Mouse (Mus musculus): ENCODE measurements around the gene Spata2.

Spata2 gene

GRCm38 (mm10) chr2:167479501-167479900 is 13.2 kb downstream of the Spata2 start:
- no peak for DNase-seq

DNA sequence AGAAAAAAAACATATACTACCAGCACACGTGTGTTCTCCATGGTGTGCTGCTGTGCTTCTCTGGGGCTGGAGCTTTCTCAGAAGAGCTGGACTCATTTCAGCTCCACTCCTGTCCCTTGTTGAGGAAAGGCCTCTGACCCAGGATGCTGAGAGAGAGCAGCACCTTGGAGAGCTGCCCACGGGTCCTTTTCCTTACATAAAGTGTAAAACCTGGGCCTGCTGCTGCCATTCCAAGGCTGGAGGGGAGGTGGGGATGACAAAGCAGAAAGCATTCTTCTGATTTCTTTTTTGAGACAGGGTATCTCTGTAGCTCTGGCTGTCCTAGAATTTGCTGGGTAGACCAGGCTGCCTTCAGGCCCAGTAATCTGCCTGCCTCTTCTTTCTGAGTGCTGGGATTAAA is 14.6 kb downstream of the Spata2 start:
- no peak for DNase-seq

DNA sequence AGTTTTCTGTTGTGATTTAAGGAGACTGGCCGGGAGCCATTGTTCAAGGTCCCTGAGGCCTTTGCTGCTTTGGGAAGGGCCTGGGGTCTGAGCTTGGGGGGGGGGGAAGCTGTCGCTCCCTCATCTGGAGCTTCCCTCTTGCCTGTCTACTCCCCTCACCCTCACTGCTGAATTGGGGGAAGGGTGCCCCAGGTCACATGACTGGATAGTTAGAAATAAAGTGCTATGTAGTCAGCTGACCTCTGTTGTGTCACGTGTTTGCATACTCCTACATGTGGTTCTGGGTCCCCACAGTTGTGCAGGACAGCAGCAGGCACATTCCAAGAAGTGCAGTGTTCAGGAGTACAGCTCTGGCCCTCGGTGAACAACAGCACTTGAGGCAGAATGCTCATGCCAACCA is 15.9 kb downstream of the Spata2 start:
- no peak for DNase-seq

DNA sequence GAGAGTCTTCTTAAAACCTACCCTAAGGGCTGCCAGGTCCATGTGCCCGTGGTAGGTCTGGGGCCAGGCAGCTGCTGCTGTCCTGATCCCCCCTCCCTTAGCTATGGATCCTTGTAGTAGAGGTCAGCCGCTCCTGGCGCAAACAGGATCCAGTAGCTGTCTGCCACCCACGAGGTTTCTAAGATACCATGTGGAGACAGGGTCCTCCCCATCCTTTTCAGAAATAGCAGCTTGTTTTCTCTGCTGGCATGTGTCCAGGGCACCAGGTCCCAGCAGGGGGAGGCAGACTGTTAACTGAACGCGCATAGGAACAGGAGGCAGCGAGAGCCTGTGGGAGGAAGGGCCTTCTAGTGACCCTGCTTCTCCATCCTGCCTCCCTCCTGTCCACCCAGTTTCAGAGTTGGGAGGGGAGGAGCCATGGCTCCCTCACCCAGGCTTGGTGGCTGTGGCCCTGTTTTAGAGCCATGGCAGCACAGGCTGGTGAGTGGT is 16.4 kb downstream of the Spata2 start:
- DNase-seq: no peak

DNA sequence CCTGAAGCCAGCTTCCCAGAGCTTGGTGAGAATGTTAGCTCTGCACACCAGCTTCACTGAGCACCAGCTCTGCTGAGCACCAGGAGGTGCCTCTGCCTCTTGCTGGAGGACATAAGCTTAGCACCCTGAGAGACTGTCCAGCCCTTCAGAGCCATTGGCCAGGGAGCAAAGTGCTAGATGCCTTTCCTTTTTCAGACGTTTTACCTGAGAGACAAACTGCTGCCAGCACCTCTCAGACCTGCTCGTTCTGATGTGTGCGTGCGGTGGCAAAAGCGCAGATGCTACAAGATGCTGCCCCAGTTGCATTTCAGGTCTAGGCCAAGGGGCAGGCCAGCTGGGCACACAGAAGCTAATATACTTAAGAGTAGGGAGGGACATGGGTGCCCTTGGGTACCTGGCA is 17.1 kb downstream of the Spata2 start:
- DNase-seq: no peak

GRCm38 (mm10) chr2:167474218-167474617 is 18.5 kb downstream of the Spata2 start:
- DNase-seq: no peak

- DNase-seq: no peak
These were observed 21.1 kb downstream of the Spata2 start for GRCm38 (mm10) chr2:167471585-167471984.

DNA sequence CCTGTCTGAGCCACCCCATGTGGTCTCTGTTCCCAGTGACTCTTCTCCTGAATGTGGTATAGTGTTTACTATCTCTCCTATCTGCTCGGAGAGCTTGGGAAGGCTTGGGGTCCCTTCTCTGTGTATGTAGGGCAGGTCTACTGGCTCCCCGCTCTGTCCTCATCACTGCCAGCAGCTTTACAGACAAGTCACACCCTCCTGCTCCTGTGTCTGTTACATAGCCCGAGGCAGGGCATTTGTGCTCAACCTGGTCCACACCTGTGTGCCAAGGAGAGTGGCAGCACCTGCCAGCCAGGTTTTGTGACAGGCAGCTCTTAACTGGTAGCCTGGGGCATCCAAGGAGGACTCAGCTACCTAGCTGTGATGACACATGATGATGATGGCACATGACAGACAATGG is 22.1 kb downstream of the Spata2 start:
- no peak for DNase-seq

- no peak for DNase-seq
These were observed 24.2 kb downstream of the Spata2 start for GRCm38 (mm10) chr2:167468444-167468843.

DNA sequence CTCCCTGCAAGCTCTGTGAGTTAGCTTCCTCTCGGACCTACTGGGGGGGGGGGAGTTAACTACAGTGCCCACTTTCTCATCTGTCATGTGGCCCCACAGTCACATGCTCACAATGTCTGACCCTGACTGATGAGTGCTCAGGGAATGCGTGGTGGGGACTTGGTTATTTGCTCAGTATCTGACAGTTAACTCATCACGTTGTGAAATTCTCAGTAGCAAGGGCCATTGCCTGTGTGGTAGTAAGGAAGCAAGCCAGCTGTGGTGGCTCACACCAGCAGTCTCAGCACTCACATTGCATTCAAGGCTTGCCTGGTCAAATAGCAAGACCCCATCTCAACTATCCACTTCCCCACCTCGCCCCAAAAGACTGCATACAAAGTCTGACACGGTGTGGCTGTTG is 25.5 kb downstream of the Spata2 start:
- no peak for DNase-seq

DNA sequence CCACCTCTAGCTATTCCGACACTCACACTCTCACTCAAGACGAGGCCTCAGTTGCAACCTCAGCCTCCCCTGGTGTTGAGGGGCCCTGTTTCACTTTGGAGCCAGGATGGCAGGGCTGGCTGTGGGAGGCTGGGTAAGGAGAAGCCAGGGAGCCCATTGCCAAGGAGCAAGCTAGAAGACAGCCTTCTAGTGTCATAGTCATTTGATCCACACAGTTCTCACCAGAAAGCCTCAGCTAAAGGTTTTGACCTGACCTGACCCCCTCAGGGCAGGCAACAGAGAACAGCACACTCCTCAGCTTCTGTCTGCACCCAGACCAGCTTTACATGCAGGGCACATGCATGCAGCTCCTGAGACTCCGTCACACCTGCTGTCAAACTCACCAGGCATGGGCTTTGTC is 26.7 kb downstream of the Spata2 start:
- DNase-seq: no peak

GRCm38 (mm10) chr2:167463802-167464201 is 28.9 kb downstream of the Spata2 start:
- no peak for DNase-seq

GRCm38 (mm10) chr2:167462954-167463353 is 29.7 kb downstream of the Spata2 start:
- DNase-seq: peak in 1 of 2 experiments; percentile 54

DNA sequence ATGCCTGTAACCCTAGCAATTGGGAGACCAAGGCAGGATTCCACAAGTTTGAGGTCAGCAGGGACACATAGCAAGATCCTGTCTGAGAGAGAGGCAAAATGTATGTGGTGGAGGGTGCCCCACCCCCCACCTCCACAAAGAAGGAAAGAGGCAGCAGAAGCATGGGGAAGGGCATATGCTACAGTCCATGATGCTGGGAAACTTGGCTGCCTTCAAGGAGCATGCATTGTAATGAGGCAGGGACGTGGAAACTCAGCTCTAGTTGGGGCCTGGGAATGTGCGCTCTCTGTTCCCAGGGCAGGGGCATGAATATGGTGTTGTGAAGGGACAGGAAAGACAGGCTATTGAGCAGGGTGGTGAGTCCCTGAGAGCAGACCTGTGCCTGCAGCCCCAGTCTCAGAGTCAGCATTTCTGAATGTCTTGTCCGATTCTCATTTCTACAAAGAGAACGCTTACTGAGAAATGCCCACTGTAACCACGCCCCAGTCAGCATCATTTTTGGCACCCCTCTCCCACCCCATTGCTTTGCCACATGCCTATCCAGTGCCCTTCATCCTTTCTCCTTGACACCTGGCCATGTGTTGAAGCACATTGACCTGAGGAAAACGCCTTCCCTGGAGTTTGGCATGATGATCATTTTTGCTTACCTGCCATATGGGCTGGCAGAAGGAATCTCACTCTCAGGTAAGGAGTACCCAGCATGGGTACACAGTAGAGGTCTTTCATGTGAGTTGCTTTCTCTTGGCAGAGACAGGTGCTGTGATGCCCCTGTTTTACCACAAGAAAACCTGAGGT is 33.4 kb downstream of the Spata2 start:
- no peak for DNase-seq

- no peak for DNase-seq
These were observed 34.1 kb downstream of the Spata2 start for GRCm38 (mm10) chr2:167458548-167458947.

DNA sequence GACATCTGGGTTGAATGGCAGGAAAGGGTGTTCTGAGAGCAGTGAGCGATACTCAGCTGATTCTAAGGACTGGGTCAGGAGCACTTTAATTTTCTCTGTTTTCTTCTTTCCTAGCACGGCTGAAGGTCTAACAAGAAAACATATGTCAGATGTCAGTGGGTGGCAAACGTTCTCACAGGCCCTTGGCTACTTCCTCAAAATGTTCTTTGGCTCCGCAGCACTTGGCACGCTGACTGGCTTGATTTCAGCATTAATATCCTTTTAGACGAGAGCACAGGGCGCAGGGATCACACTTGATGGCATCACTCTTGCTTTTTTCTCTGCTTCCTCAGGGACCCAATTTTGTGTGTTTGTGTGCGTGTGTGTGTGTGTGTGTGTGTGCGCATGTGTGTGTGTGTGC is 35.5 kb downstream of the Spata2 start:
- DNase-seq: no peak

DNA sequence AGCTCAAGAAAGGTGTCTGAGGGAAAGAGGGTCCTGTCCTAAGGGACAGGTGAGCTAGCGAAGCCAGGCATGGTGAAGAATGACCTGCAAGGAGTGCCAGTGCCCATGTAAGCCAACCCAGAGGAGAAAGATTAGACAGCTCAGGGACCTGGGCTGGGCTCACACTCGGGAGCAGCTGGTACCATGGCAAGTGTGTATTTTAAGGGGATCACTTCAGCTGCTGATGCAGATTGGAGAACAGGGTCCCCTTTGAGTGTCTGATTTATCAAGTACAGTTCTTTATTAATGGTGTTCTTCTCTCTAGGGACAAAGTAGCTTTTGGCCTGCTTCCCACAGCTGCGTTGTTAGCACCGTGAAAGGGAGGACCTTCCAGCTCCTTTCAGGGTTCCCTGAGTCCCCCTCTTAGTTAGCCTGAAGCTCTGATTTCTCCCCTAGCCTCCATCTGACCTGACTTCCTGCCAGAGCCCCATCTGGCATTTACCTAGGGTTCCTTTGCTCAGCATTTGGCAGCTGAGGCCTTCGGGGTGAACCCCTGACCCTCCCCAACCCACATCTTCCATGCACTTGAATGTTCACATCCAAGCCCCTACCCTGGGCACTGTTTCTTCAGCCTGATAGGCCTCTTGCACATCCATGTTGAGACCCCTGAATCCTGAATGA is 36.2 kb downstream of the Spata2 start:
- DNase-seq: no peak

DNA sequence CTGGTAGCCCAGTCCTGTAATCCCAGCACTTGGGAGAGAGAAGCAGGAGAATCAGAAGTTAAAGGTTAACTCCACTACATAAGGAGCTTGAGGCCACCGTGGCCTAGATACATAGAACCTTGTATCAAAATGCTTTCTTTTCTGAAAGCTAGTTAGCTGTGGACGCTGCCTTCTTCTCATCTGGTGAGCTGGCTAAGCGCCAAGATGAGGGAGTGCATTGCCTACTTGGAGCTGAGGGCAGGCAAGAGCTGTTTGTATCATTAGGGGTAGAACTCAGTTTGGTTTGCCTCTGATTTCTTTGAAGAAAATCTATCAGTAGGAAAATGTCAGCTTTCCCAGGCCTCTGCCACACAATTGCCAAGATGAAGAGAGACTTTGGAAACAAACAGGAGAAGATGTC is 38.9 kb downstream of the Spata2 start:
- DNase-seq: no peak

- DNase-seq: no peak
These were observed 42.0 kb downstream of the Spata2 start for GRCm38 (mm10) chr2:167450647-167451046.

DNA sequence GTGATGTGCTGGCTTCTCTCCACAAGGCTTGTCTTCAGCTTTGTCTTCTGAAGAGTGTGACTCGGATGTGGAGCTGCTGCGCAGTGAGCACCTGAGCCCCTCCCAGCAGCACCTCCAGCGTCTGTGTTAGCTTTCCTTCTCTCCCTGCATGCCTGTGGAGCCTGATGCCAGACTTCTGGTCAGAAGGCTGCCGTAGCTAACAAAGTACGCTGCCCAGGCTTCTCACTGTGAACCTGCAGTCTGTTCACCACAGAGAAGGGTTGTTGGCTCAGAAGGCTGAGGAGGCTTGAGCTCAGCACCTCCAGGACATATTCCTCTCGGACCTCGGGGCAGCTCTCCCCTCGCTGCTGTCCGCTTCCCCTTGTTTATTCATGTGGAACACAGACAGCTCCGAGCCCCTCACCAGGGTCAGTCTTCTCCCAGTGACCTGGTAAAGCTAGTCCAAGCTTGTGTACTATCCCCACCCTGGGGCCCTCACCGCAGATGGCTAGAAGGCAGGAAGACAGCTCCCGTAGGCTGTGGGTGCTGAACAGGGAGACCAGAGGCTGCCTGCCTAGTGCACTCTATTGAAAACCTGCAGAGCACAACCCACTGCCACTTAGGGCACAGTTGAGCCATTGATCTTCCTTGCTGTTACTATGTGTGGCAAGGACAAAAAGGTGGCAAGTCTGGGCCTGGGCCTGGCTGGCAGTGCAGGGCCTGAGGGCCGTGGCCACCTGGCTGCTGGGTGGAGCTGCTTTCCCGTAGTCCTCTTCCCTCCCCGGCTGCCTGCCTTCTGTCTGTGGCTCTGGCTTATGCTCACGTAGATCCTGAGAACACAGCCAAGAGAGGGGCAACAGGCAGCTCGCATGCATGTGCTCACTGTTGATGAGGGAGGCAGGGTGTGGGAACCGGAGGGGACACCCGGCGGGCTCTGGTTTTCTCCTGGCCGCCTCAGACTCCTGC is 43.1 kb downstream of the Spata2 start:
- no peak for DNase-seq

GRCm38 (mm10) chr2:167447629-167448028 is 45.1 kb downstream of the Spata2 start:
- DNase-seq: no peak

DNA sequence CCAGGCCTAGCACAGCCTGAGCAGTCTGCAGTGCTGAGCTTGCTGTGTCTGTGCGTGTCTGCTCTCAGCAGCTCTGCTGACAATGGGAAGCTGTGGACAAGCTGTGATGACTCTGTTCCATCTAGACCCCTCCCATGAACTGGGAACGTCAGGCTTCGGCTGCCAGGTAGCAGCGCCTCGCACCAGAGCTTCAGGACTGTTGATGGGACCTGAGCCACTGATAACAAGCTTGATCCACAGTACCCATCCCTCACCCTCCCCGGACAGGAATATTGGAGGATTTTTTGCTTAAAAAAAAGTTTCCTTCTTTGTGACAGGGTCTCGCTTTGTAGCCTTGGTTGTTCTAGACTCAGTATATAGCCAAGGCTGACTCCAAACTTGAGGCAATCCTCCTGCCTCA is 45.5 kb downstream of the Spata2 start:
- no peak for DNase-seq
